ENCODE assay signal across 12 mouse cellular contexts in genomic region chr7:30412735-30413147, GRCm38 (mm10). TPM values are rescaled to one million over a fixed set of nuclear protein-coding genes. Genes with fewer than 3 reads are reported as not detected.
DNase-seq lines count a peak whose midpoint lies in the region; ATAC-seq lines count a peak whose summit lies in the region.
"Had no signal": no experiment of that assay in that cellular context is flagged by ENCODE, and none has a peak within 500 bp of the region (broad histone marks: within the 10 kb centered on the region; RNA-seq: fewer than 3 reads in every experiment).

No protein-coding gene starts in this region.

- H3K4me1 ChIP-seq in brown adipose tissue, adult 24 weeks (ENCODE audit: control insufficient read depth, insufficient read depth, insufficient read length, low read length) = no peaks in the 10 kb centered on the region; the same call in 1 of the 2 replicates
- H3K4me1 ChIP-seq: embryonic facial prominence, embryonic 10.5 days; neural tube, embryonic 13.5 days had no signal

- DNase-seq in layer of hippocampus, adult 11-12 months (ENCODE audit: low spot score) = peak; percentile 42
- no peak for DNase-seq in layer of hippocampus, adult 8-10 months (ENCODE audit: low spot score in 2 of 2)
- DNase-seq in thymus, postnatal 0 days (ENCODE audit: low spot score) = peak; percentile 31
- DNase-seq in ovary, adult 18-20 months (ENCODE audit: low spot score) = no peak
- DNase-seq in Muller cell, postnatal 12 days (ENCODE audit: inconsistent ontology term) = no peak
- no peak for DNase-seq in cerebellum, postnatal 4 days (ENCODE audit: low spot score in 2 of 2)
- DNase-seq: kidney, adult 2 months had no signal

- ATAC-seq in megakaryocyte, adult 5-6 weeks (ENCODE audit: poor library complexity, severe bottlenecking) = peak; percentile 66
- ATAC-seq: CD4-positive, CD25-positive, alpha-beta regulatory T cell, adult 4 months had no signal

- H3K4me3 ChIP-seq in brown adipose tissue, adult 24 weeks (ENCODE audit: insufficient read depth, low read depth, low read length) = peak overlapping the region; percentile 17; the same call in 1 of the 2 replicates
- H3K4me3 ChIP-seq: embryonic facial prominence, embryonic 10.5 days; neural tube, embryonic 13.5 days had no signal

- peak overlapping the region; percentile 89 for H3K27ac ChIP-seq in brown adipose tissue, adult 24 weeks (replicated peaks; ENCODE audit: low read depth, low read length)
- H3K27ac ChIP-seq: embryonic facial prominence, embryonic 10.5 days; neural tube, embryonic 13.5 days had no signal

RNA-seq across cellular contexts. Expression of gene Tyrobp, which starts 0.8 kb away (rescaled TPM):
- 100 to 1,000 TPM in 2 of 4 experiments, 10 to 100 TPM in 2; 24.9 to 572 (median 243) TPM for total RNA-seq in layer of hippocampus, adult 8-10 months (2022)
- 34.6 and 43.0 TPM in 2 replicates for polyA plus RNA-seq in brown adipose tissue, adult 24 weeks (2012; ENCODE audit: insufficient read depth, insufficient read length, missing spikeins)
- 2,723 and 2,838 TPM in 2 replicates for total RNA-seq in megakaryocyte, adult 5-6 weeks (2015)
- total RNA-seq in megakaryocyte, adult 5-6 weeks (2017) = 1,463 and 1,715 TPM in 2 replicates
- 112 and 116 TPM in 2 replicates for polyA plus RNA-seq in thymus, postnatal 0 days (2015; fragmentation: Nextera tagmentation; extraction: Ambion mirVana)

RNA-seq across cellular contexts. Expression of gene Hcst, which starts 6.9 kb away (rescaled TPM):
- 1 to 10 TPM in 3 of 4 experiments, not detected in 1; 1.8 to 3.3 (median 2.3) TPM for total RNA-seq in layer of hippocampus, adult 8-10 months (2022)
- polyA plus RNA-seq in brown adipose tissue, adult 24 weeks (2012; ENCODE audit: insufficient read depth, insufficient read length, missing spikeins) = 2.5 and 2.8 TPM in 2 replicates
- total RNA-seq in megakaryocyte, adult 5-6 weeks (2015) = 45.8 and 47.6 TPM in 2 replicates
- 13.3 and 18.5 TPM in 2 replicates for total RNA-seq in megakaryocyte, adult 5-6 weeks (2017)
- 110 and 139 TPM in 2 replicates for polyA plus RNA-seq in thymus, postnatal 0 days (2015; fragmentation: Nextera tagmentation; extraction: Ambion mirVana)
- polyA plus RNA-seq: embryonic facial prominence, embryonic 10.5 days had no signal

RNA-seq across cellular contexts. Expression of gene Nfkbid, which starts 8.8 kb away (rescaled TPM):
- total RNA-seq in layer of hippocampus, adult 8-10 months (2022) = 1 to 10 TPM; 2.8 to 4.1 (median 3.2) TPM
- polyA plus RNA-seq in brown adipose tissue, adult 24 weeks (2012; ENCODE audit: insufficient read depth, insufficient read length, missing spikeins) = 0.67 and 1.6 TPM in 2 replicates
- 23.0 and 28.6 TPM in 2 replicates for total RNA-seq in megakaryocyte, adult 5-6 weeks (2015)
- 13.3 and 17.2 TPM in 2 replicates for total RNA-seq in megakaryocyte, adult 5-6 weeks (2017)
- polyA plus RNA-seq in thymus, postnatal 0 days (2015; fragmentation: Nextera tagmentation; extraction: Ambion mirVana) = 20.2 and 20.3 TPM in 2 replicates

RNA-seq across cellular contexts. Expression of gene Aplp1, which starts 32.6 kb away (rescaled TPM):
- total RNA-seq in layer of hippocampus, adult 8-10 months (2022) = 1,000 to 10,000 TPM; 1,209 to 1,263 (median 1,238) TPM
- polyA plus RNA-seq in brown adipose tissue, adult 24 weeks (2012; ENCODE audit: insufficient read depth, insufficient read length, missing spikeins) = 0.44 and 0.92 TPM in 2 replicates
- 0.07 and 0.25 TPM in 2 replicates for total RNA-seq in megakaryocyte, adult 5-6 weeks (2015)
- 0.08 TPM in 1 of 2 replicates, not detected in the other for total RNA-seq in megakaryocyte, adult 5-6 weeks (2017)
- polyA plus RNA-seq in thymus, postnatal 0 days (2015; fragmentation: Nextera tagmentation; extraction: Ambion mirVana) = 1.3 and 2.8 TPM in 2 replicates

RNA-seq across cellular contexts. Expression of gene Kirrel2, which starts 44.7 kb away (rescaled TPM):
- total RNA-seq in layer of hippocampus, adult 8-10 months (2022) = 10 to 100 TPM in 3 of 4 experiments, 1 to 10 TPM in 1; 9.6 to 13.7 (median 11.2) TPM
- polyA plus RNA-seq in brown adipose tissue, adult 24 weeks (2012; ENCODE audit: insufficient read depth, insufficient read length, missing spikeins) = not detected in 2 replicates
- total RNA-seq in megakaryocyte, adult 5-6 weeks (2015) = not detected in 2 replicates
- 0.07 TPM in 1 of 2 replicates, not detected in the other for total RNA-seq in megakaryocyte, adult 5-6 weeks (2017)
- polyA plus RNA-seq in thymus, postnatal 0 days (2015; fragmentation: Nextera tagmentation; extraction: Ambion mirVana) = 0.10 and 0.17 TPM in 2 replicates
- polyA plus RNA-seq: CD4-positive, CD25-positive, alpha-beta regulatory T cell, adult 4 months had no signal

Comparison
In these comparisons a context has a peak if more than half of its experiments do, and no peak if none do; other contexts are left out.
1. DNase-seq: peak in layer of hippocampus, adult 11-12 months (single experiment) and thymus, postnatal 0 days (single experiment); none in layer of hippocampus, adult 8-10 months (0 of 2), ovary, adult 18-20 months (single experiment), Muller cell, postnatal 12 days (single experiment) and cerebellum, postnatal 4 days (0 of 2).